Mouse (Mus musculus) brain, adult 2 months (tissue): ENCODE measurements at regions not wholly inside any gene's neighbourhood (a gene's known extent, or its start where the extent isn't known, plus 50 kb on each side); places are given as distances from the start of the nearest gene placed in this dataset.

Experiments used
- DNase-seq: peaks from one replicate; pipeline ENCODE4 v3.0.0; 2011; ENCODE audit warnings: low read depth, low spot score

- no peak for DNase-seq
Observed at GRCm38 (mm10) chr13:83872143-83872819, 349.8 kb upstream of the Tmem161b start.

DNA sequence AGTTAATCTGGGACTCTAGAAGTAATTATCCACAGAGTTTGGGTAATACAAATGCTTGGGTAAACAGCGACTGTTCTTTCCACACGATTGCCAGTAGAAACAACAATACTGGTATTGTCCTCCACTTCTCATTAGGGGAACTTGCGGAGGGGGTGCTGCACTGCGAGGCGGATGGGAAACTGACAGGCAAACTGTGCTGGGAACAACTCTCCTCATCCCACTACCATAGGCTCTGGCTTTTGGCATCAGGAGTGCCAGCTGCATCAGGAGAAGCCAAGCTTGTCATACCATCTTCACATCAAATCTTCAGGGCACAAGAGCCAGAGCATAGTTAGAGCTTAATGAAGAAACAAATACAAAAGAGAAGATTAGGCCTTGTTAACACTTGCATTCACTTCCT, 349.2 kb upstream of the Tmem161b start:
- DNase-seq, result peak; percentile 68

DNA sequence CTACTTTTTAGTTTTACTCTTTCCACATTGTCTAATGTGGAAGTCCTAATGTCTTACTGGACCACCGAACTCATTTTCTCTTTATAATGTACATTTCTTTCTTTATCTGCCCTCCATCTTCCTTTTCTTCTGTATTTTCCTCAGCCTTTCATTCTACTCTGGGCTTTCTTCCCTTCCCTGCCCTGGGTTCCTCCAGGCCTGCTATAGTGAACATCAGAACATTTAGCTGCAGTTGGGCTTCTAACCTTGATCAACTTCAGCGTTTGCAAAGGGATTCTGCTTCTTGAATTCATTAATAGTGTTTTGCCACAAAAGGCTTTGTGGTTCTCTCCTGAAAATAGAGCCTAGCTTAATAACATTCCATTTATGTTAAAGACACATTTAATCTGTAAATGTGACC, 342.5 kb upstream of the Tmem161b start:
- no peak for DNase-seq

DNA sequence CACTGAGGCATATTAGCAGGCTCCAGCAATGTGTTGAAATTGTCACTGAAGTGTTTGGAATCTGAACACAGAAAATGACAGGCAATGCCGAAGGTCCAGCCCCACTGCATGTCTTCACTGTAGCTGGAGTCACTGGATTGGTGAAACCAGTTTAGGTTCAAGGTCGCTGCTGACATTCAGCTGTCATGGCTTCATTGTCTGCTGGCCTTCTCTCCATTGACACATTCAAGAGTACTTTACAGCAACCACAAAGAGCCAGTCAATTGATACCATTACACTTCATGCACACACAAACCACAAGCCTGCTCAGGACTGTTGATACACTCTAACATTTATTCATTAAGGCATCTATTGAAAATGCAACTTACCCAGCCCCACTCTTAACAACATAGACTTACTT, 341.8 kb upstream of the Tmem161b start:
- DNase-seq, result no peak

GRCm38 (mm10) chr13:83880772-83881171, 341.3 kb upstream of the Tmem161b start:
- no peak for DNase-seq

GRCm38 (mm10) chr13:83882839-83883238, 339.3 kb upstream of the Tmem161b start:
- no peak for DNase-seq

DNA sequence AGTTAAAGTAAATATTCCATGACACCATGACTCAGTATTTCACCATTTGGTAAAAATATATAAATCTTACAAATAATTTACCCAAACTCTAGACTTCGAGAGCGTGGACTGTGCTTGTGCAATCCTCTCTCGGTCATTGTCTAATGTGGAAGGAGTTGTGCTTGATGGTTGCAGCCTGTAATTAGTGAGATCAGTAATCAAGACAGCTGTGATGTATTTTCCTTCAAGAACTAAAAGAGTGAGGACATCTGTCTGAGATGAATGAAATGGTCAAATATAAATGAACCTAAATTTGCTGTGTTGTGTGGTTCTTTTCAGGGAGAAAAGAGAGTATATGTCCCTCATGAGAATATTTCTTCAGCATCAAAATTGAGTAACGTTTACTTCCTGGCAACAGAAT, 338.3 kb upstream of the Tmem161b start:
- DNase-seq, result no peak

GRCm38 (mm10) chr13:83884226-83884625, 337.9 kb upstream of the Tmem161b start:
- no peak for DNase-seq

- no peak for DNase-seq
Observed at GRCm38 (mm10) chr13:83884766-83885543, 337.1 kb upstream of the Tmem161b start.

DNA sequence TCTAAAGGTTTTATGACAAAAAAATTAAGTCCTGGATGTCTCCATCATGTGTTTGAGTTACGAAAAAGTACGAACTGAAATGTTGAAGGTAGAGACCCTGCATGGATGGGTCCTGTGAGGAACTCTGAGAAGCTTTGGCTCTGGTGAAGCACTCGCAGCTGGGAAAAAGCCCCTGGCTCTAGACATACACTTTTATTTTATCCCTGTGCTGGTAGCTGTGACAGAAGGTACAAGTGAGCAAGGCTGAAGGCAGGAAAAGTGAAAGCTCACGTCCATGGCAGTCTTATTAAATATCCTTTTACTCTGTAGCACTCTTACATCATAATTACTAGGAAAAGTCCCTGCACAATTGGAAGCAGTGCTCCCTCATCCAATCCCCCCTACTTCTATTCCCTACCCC, 336.4 kb upstream of the Tmem161b start:
- DNase-seq, result no peak

DNA sequence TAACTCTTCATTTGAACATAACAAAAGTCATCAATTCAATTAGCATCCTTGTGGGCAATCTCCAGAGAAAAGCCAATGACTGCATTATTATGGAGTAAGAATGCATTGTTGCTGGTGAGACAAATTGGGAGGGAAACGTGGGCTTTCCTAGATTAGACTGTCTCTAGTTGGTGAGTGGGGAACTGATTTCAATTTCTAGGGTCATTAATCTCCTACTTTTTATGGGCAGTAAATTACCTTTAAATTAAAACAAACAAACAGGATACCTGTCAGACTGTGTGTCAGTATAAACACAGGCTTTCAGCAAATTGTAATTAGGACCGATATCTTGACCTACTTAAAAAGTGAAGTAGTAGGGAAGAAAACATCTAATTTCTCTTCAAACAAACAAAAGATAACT, 307.4 kb upstream of the Tmem161b start:
- DNase-seq, result no peak

- no peak for DNase-seq
Observed at GRCm38 (mm10) chr13:83932761-83933160, 289.3 kb upstream of the Tmem161b start.

GRCm38 (mm10) chr13:83946495-83946894, 275.6 kb upstream of the Tmem161b start:
- DNase-seq, result no peak

- DNase-seq, result no peak
Observed at GRCm38 (mm10) chr13:83951163-83951562, 270.9 kb upstream of the Tmem161b start.

- no peak for DNase-seq
Observed at GRCm38 (mm10) chr13:83951808-83952207, 270.3 kb upstream of the Tmem161b start.

- DNase-seq, result no peak
Observed at GRCm38 (mm10) chr13:83952353-83952752, 269.7 kb upstream of the Tmem161b start.

DNA sequence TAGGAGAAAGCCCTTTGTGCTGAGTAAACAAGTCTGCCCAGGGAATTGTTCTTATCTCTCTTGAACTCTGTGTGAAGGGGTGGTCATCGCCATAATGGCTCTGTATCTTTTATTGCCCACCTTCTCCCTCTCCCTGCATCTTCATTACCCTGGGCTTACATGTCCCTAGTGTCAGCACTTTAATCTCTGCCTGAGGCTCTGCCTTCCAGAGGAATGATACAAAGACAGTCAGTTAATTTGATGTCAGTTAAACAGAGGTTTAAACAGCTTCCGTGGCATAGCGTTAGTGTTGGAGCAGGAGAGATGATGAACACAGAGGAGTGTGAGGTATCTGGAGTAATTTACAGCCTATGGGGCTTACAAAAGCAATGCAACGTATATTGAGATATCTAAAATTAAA, 269.2 kb upstream of the Tmem161b start:
- no peak for DNase-seq

- DNase-seq, result no peak
Observed at GRCm38 (mm10) chr13:83955701-83956100, 266.4 kb upstream of the Tmem161b start.

DNA sequence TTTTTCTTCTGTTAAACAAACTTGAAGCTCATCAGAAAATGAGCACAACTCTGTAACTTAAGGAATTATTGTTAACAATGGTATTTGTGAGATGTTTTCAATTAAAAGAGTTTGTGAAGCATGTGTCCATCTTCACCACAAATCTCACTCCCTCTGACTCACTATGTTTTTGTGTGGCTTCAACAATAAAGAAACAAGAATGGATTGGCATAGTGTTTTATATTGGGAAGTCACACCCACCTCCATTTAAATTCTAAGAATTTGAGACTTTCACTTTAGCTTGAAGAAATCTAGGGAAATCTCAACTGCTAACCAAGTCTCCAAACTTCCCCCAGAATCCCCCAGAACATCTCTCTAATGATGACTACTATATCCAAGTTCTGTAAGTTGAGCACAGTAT, 243.6 kb upstream of the Tmem161b start:
- no peak for DNase-seq

DNA sequence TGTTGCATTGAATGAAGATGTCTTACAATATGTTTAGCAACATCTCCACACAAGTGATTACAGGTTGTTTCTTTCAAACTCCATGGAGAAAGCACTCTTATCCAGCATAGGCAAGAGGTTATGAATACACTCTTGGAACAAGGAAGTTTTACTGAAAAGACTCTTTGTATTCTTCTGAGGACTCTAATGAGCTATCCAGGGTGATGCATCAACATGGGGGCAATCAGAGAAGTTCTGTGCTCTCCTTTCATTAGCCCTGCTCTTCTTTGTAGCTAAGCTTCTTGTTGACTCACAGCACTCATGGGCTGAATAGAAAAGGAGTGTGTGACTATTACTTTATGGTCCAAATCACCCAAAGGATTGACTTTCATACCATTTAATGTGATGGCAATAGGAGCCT, 242.6 kb upstream of the Tmem161b start:
- no peak for DNase-seq

GRCm38 (mm10) chr13:83984651-83985331, 237.3 kb upstream of the Tmem161b start:
- DNase-seq, result peak; percentile 47

DNA sequence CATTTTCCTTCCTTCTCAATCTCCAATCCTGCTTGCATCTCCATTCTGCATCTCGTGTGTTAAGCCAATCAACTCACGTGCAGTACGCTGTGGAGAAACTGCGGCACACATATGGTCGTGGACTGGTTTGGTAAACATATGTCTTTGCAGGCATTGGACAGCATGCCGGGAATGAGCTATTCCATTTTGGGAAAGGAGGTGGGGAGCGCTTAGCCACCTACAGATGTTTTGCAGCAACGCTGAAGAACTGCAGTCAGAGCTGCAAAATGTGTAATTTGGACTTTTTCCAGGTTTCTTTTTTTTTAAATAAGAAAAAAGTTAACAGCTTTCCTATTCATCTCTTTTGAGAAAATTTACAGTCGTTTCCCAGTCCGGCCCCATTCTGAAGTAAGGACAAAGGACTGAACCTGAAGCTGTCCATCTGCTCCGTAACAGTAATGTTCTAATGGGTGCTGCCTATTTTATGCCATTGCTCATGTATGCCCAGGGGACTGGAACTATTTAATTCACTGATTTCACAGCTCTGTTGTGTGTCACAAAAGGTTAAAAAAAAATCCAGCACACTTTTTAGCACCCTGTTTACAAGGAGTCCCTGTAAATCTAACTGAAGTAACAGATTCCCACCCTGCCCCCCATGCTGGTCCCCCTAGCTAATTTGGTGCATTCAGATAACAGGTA, 234.2 kb upstream of the Tmem161b start:
- DNase-seq, result peak; percentile 96
